Mouse (Mus musculus): ENCODE results near the gene Rbm43.

Gene Rbm43

DNA sequence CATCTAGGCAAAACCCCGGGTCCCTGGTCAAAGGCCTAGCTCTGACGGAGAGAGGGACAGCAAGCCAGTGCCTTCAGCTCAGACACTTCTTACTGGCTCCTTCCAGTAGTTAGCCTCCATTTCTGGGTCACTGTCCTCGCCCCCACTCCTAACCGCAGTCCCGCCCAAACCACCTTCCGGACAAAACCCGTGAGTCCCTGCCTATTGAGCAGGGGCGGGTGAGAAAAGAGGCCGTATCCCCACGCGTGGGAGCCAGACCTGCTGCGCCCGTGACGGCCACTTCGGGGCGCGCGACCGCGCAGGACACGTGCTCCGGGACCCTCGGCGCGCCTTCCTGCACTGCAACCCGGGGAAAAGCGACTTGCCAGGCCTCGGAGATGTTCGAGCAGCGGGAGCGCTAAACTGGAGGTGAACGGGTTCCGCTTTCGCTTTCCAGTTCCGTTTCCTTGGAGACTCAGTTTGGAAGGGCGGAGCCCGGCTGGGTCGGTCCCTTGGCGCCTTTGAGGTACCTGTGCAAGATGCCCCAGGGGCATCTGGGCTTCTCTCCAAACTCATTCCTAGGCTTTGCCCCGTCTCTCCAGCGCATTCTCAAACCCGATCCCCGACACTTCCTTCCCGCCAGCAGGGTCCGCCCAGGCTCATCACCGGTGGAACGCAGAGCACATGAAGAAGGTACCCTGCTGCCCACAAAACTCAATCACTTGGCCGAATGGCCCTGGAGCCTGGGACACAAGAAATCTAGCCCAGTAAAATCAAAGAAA lies at the start of gene Rbm43:
Gene Rbm43 (minus strand): TSS at position 590 of the 761 bp plus-strand sequence.
- peak; percentile 78 for DNase-seq (ENCODE audit: low spot score)

DNA sequence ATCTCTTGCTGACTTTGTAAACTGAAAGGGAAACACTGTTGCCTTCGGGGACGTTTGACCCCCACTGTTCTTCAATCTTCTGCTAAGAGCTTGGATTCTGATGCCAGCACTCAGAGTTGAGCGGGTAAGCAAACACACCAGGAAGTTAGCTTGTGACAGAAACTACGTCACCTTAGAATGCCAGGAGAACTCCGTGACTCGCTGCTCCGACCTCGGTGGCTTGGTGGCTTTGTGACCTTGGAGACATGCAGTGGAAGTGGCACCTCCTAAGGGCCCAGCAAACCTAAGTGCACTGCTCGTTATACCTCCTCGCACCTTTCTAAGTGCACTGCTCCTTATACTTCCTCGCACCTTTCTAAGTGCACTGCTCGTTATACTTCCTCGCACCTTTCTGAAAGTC lies 47.3 kb upstream of the Rbm43 start:
- no peak for DNase-seq (ENCODE audit: low spot score)

DNA sequence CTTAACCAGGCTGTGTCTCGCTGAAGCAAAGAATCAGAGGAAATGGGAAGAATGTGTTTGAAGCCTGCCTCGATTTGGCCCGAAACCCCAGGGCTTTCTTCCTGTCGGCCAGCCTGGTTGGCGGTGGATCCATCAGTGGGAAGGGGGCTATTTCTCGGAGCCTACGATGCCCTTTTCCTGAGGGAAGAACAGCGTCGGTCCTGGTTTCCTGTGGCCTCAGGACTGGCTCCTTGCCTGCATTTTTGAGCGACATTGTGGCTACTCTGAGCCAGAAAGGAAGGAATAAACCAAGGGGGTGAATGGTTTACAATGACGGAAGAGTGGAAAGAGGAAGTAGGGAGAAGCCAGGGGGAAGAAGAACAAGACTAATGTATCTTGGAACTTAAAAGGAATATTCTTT lies 46.7 kb upstream of the Rbm43 start:
- DNase-seq (ENCODE audit: low spot score) = no peak

DNA sequence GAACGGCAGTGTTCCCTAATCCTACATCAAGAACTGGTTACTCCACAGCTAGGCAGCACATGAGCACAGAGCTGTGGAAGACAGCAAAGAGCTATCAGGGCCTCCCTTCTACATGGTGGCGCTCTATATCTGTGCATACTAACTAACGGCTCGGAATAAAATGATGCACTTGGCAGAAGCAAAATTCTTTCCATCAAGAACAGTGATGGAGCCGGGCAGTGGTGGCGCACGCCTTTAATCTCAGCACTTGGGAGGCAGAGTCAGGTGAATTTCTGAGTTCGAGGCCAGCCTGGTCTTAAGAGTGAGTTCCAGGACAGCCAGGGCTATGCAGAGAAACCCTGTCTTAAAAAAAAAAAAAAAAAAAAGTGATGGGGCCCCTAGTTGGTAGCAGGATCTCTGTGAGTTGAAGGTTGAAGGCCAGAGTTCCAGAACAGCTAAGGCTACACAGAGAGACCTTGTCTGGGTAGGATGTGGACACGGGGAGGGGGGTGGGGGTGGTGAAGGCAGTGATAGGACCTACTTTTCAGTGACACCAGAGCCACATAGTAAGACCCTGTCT lies 38.5 kb upstream of the Rbm43 start, which contains the start of gene Nmi:
Gene Nmi (minus strand): TSS at position 85 of the 559 bp plus-strand sequence.
- DNase-seq (ENCODE audit: low spot score) = no peak

DNA sequence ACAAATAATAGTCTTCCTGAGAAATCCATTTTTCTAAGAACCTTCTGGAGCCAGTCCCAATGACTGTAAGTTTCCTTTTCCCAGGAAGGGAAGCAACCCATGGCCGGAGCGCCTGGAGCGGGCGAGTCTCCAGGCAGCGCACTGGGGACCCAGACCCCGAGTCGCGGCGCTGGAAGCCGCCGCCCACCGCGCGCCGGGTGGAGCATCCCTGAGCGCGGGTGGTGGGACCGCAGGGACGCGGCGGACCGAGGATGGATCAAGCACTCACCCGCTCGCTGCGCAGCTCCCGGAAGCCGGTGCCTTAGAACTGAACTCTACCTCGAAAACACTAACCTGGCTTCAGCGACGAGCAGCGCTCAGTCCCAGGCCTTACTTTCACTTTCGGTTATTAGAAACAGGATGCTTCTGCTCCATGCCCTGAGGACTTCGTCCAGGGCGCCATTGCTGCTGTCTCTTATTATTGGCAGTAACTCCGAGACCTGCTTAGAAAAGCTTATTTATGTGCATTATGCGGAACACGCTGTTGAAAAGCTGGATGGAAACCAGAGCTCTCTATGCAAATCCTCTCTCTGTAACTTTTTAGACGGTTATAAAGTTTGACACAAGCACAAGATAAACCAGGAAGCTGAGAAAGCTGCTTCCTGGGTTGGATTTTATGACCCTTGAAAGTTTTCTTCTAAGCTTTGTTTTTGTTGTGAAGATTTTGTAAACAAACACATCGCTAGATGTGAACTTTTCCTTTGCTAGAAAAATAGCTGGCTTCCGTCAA lies 37.9 kb upstream of the Rbm43 start:
- peak; percentile 61 for DNase-seq (ENCODE audit: low spot score)

DNA sequence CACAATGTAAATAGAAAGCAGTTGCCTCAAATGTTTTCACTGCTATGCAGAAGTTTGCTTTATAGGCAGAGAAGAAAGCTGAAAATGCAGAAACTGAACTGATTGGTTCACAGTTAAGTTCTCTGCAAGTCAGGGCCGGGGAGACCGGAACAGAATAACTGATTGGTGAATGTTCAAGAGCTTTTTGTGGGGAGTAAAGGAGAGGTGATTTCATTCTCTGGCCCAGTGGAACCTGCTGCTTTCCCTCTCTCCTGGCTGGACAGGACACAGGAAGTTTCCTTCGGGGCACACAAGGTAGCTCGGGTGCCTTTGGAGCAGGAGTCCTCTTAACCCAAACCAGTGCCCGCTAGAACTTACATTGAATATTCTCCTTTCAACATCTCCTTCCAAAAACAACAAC lies 37.2 kb upstream of the Rbm43 start:
- DNase-seq (ENCODE audit: low spot score) = no peak

DNA sequence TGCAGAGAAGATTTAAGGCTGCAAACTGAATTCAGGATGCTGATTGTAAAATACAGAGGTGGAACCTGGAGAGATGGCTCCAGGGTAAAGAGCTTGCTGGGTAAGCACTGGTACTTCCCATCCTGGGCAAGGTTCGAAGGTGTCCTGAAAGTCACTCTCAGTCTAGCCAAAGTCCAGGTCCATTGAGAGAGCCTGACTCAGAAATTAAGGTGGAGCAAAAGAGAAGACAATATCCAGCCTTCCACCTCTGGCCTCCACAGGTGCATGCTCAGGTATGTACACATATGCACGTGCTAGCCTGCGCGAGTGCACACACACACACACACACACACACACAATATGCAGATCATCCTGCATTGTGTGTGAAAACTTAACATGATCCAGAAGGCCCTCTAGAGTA lies 35.9 kb upstream of the Rbm43 start:
- no peak for DNase-seq (ENCODE audit: low spot score)

DNA sequence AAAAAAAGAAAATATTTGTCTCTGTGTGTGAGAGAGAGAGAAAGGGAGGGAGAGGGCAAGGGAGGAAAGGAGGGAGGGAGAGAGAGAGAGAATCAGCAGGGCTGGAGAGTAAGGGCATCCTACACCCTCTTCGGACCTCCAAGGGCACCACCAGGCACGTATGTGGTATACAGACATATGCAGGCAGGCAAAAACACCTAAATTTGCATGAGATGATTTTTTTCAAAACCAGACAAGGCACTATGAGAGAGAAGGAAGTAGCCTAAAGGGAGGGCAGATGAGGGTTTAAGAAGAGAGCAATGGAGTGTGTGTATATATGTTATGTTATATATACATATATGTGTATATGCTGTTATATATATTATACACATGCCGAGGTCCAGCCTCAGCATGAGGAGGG lies 32.3 kb upstream of the Rbm43 start:
- DNase-seq (ENCODE audit: low spot score) = no peak

DNA sequence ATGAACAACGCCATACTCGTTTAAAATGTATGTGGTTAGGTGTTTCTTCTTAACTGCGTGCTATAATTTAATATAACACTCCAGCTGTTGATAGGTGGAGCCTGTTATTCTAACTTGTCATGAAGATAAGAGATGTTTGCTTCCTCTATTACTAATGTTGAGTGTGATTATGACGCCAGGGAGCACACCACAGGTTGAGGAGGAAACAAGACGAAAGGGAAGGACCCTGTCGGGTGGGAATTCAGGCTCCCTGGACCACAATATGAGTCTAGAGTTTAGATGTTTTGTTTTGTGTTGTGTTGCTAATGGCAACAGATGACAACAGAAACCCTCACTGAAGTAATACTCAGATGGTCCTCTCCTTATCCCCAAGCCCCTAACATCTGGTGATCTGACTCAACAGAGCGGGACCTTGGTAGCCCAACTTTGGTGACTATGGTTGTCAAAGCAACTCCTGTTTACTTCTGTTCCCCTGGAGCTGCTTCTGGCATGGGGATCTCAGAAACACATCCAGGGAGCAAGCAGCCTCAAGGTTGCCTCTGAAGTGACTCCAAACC lies 18.8 kb upstream of the Rbm43 start:
- no peak for DNase-seq (ENCODE audit: low spot score)

DNA sequence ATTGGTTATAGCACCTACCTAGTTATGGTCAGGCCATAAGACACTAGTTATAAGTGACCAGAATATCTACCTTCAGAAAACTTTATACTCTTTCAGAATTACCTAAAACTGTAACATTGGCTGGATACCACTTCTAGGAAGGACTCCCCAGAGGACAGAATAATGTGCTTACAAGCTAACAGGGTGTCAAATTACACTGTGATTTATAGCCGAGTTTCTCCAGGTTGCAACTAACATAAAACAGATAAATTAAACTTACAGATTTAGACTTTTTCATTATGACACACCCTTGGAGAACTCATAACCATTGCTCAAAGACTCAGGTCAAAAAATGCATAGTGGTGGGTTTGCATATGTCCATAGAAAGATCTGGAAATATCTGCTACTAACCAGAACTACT lies 15.9 kb upstream of the Rbm43 start:
- DNase-seq (ENCODE audit: low spot score) = no peak

DNA sequence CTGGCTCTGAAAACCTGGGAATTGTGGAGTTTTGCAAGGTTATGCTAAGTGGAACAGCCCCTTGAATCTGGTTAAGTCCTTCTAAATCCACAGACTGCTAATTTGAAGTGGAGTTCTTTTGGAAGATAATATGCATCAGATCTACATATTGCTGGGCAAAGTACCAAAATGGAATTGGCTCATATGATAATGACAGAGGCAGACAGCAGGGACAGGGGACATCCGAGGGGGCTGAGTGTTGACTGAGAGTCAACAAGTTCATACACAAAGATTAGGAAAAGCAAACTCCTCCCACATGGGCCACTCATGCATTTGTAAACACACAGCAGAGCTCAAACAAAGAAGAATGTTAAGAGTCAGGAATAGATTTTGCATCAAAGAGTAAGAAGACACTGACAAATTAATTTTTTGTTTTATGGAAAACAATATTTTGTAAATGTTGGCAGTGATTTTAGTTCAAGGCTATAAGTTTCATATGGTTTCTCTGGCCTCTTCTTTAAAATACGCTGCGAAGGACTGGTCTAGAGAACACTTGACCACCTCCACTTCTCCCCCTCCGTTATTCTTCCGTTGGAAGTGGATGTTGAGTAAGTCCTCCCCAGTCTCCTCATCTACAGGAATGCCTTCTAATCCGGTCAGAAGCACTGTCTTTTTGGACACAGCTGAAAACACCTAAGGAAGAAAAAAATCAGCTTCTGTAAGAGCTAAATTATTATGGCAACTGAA lies 13.3 kb upstream of the Rbm43 start:
- DNase-seq (ENCODE audit: low spot score) = no peak

DNA sequence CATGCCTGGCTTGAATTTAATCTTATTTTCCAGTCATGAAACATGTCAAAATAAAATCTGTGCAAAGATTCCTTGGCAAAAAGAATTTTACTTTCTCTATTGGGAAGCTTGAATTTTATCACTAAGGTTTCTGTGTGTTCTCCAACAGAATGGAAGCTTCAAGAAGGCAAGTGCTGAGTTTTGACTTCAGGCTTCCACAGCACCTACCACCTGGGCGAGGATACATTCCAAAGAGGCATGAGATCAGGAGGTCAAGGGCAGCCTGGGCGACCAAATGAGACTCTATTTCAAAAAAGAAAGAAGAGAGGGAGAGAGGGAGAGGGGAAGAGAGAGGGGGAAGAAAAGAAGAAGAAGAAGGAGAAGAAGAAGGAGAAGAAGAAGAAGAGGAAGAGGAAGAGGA lies 10.8 kb upstream of the Rbm43 start:
- no peak for DNase-seq (ENCODE audit: low spot score)

DNA sequence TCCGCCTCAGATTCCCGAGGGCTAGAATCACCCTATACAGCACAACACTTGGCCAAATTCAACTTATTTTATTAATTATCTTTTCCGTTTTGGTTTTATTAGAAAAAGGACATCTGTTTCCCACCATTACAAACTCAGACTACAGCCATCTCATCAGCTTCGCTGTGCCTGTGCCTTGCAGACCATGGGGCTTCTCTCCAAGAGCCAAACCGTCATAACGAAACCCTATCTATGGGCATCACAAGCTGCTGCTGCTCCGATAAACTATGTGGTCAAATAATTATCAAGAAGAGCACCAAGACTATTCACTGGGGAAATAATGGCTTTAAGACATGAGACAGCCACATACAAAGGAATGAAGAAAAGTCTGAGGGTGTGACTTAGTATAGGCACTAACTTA lies 6.9 kb upstream of the Rbm43 start:
- no peak for DNase-seq (ENCODE audit: low spot score)

DNA sequence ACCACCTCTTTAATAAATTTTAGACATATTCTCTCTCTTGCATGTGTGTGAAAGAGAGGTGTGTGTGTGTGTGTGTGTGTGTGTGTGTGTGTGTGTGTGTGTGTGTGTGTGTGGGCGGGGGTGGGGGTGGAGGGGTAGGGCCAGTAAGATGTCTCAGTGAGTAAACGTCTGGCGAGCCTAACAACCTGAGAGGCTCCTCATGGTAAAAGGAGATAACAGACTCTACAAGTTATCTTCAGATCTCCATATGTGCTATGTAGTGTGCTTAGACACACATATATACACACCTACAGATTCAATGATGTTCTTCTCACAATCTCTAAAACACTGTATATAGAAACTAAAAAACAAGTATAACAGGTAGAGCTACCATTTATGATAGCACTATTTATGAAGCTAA lies 3.8 kb upstream of the Rbm43 start:
- no peak for DNase-seq (ENCODE audit: low spot score)

DNA sequence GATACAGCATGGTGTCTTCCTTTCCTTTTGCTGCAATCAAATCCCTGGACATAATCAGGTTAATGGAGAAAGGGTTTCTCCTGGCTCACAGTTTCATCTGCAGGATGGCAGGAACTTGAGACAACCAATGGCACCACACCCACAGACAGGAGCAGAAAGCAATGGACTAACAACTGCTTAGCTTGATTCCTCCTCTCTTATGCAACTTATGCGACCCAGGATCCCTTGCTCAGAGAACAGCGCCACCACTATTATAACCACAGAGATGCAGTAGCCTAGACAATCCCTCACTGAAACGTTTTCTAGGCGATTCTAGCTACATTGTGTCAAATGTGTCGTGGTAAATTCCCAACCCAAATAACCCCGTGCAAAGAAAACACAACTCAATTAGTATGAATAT lies 2.0 kb upstream of the Rbm43 start:
- no peak for DNase-seq (ENCODE audit: low spot score)

DNA sequence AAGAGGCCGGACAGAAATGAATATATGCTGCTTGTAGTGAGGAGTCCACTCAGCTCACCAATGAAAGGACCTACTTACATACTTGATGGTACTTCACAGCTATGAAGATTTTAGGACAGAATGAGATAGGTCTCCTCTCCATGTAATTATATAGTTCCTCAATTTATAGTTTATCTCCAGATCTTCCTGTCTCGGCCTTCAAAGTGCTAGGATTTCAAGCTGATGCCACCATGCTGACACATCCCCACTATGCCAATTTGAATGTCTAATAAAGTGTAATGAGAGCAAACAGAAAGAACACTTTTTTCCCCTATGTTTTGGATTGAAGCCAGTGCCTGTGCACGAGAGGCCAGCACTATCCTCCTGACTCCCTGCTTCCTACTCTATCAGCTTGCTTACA lies 1.6 kb upstream of the Rbm43 start:
- DNase-seq (ENCODE audit: low spot score) = no peak

DNA sequence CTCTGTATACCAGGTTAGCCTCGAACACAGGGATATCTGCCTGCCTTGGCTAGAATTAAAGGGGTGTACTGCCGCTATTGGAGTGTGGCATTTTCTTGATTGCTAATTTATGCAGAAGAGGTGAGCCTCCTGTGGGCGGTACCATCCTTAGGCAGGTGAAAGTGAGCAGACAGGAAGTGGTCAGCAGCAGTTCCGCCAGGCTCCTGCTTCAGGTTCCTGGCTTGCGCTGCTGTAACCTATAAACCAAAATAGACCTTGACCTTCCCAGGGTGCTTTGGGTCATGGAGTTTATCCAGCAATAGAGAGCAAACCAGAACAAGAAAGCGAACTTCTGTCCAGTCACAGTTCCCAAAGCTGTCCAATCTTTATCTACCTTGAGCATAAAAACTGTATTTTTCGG lies 958 bp upstream of the Rbm43 start:
- DNase-seq (ENCODE audit: low spot score) = no peak

DNA sequence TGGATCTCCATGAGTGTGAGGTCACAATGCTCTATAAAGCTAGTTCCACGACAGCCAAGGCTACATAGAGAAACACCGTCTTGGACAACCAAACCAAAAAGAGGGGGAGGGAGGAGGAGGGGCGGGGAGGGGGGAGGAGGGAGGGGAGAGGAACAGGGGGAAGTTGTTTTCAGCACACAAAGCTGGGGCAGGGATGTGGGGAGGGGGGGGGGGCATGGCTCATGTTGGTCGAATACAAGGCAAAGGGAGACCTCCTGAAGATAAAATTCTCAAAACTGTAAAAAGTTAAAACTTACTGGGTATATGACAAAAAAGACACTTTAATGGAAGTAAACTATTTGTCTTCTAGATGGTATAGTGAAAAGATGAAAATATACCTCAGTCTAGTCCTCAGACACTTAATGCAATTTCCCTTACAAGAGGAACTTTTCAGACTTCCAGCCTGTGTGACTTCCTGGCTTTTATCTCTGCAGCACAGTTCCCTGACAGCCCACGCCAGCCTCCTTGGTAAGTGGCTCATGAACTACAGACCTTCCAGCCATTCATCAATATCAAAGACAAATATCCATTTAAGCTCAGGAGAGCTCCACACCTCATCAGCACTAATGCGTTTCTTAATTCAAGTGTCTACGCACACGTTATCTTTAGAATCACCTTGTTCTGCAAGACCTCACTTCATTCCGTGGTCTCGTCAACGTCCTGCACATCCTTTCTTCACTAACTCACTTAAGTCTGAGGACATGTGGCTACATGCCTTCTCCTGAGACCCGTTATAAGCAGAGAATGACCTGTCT lies 1.4 kb downstream of the Rbm43 start:
- no peak for DNase-seq (ENCODE audit: low spot score)

DNA sequence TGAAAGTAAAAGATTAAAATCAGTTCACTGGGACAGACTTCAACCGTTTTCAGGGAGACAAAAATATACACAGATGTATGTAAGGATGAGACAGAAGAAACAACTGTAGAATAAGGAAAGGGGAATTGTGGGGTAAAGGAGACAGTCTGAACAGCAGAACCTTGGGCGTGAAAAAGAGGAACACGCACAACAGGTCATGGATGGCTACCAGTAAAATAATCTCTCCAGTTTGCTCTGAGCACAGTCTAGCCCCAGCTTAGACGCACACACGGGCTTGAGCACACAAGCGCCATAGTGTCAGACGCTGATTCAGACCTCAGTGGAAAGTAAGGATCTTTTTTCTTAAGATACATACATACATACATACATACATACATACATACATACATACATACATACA lies 3.7 kb downstream of the Rbm43 start:
- DNase-seq (ENCODE audit: low spot score) = no peak

DNA sequence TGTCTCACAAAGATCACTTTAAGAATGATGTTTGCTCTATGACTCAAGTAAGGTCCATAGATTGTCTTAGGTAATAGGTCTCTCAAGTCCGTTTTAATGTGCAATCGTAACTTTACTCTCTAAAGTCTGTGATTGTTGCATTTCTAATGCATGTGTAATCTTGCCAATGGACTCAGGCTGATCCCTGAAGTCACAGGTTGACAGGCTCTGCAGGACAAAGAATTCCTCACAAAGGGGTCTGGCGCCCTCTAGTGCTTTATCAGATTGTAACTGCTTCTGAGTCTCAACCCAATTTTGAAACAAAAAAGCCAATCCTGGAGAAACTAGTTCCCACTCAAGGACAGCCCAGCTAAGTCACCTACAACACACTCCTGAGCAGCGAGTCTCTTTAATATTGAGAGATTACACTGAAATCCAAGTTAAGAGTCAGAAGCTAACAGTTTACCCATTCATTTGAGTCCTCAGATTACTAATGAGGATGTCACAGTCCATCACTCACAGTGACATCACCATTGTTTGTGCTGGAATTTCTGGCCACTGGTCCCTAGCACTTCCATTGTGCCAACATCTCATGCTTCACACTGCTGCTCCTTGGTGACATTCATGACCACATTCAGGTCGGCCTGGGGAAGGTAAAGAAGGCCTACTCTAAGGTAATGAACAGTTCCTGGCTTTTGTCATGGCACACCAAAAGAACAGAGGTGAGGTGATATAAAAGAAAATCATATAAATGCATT lies 19.9 kb downstream of the Rbm43 start:
- peak; percentile 27 for DNase-seq (ENCODE audit: low spot score)

DNA sequence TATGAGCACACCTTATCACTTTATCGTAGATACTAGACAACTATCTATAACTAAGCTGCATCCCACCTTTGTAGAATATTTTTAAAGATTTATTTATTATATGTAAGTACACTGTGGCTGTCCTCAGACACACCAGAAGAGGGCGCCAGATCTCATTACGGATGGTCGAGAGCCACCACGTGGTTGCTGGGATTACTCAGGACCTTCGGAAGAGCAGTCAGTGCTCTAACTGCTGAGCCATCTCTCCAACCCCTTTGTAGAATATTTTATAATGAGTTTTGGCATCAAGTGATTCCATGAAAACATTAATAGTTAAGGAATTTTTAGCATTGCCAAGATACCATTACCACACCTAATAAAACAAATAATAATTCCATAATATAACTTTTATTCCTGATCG lies 20.4 kb downstream of the Rbm43 start:
- DNase-seq (ENCODE audit: low spot score) = no peak
